Mouse (Mus musculus) MEL (cell line): ENCODE results near the gene Ccdc96. TPM values are rescaled to one million over a fixed set of nuclear protein-coding genes. Genes with fewer than 3 reads are reported as not detected.

ENCODE experiments used
- DNase-seq: peaks from one replicate; pipeline ENCODE4 v3.0.0; 2011; ENCODE audit warnings: low read depth, low spot score
- H3K27ac ChIP-seq: 2 replicates; pipeline ENCODE4 v1.5.1; 2012; ENCODE audit warnings: low read depth, mild to moderate bottlenecking, control low read depth, low read length, moderate library complexity; ENCODE audit not compliant: control insufficient read depth
- H3K27me3 ChIP-seq, 2 experiments: fragments of 150-350 bp in 1 of 2; sonication (generic) in 1 of 2; 2 replicates each; pipeline ENCODE4 v1.6.1; 2012; ENCODE audit warnings: low read length in 2 of 2, mild to moderate bottlenecking in 2 of 2, improper control_type of control experiment in 1 of 2, moderate library complexity in 1 of 2; ENCODE audit not compliant: insufficient read depth in 2 of 2, control insufficient read depth in 1 of 2
- H3K36me3 ChIP-seq, 2 experiments: 2 replicates each; pipeline ENCODE4 v1.6.1; 2012 to 2014; ENCODE audit warnings: low read length in 2 of 2, improper control_type of control experiment in 1 of 2, inconsistent platforms in 1 of 2, mild to moderate bottlenecking in 1 of 2; ENCODE audit not compliant: insufficient read depth in 2 of 2, control insufficient read depth in 1 of 2
- H3K4me1 ChIP-seq, 2 experiments: fragments of 150-350 bp in 1 of 2; sonication (generic) in 1 of 2; 2 replicates each; pipeline ENCODE4 v1.6.1; 2012; ENCODE audit warnings: low read length in 2 of 2, improper control_type of control experiment in 1 of 2, mild to moderate bottlenecking in 1 of 2; ENCODE audit not compliant: insufficient read depth in 2 of 2, control insufficient read depth in 1 of 2
- H3K4me3 ChIP-seq, 2 experiments: fragments of 150-350 bp in 1 of 2; sonication (generic) in 1 of 2; 2 replicates each; pipeline ENCODE4 v1.5.1; 2012; ENCODE audit warnings: low read depth in 2 of 2, low read length in 2 of 2, mild to moderate bottlenecking in 2 of 2, moderate library complexity in 2 of 2, control low read depth in 1 of 2, improper control_type of control experiment in 1 of 2; ENCODE audit not compliant: control insufficient read depth in 1 of 2, insufficient read depth in 1 of 2
- H3K79me2 ChIP-seq: 2 replicates; pipeline ENCODE4 v1.6.1; 2012; ENCODE audit warnings: mild to moderate bottlenecking, low read length, moderate library complexity; ENCODE audit not compliant: control insufficient read depth, poor library complexity, insufficient read depth
- H3K9ac ChIP-seq: 2 replicates; pipeline ENCODE4 v1.6.1; 2012; ENCODE audit warnings: low read depth, mild to moderate bottlenecking, control low read depth, low read length, moderate library complexity; ENCODE audit not compliant: control insufficient read depth, poor library complexity, severe bottlenecking
- H3K9me3 ChIP-seq: fragments of 150-350 bp; sonication (generic); replicated peaks from 2 replicates; pipeline ENCODE4 v1.6.1; 2012; ENCODE audit warnings: mild to moderate bottlenecking, low read length, improper control_type of control experiment, moderate library complexity; ENCODE audit not compliant: insufficient read depth
- CHD2 ChIP-seq: IDR thresholded peaks from 2 replicates; pipeline ENCODE4 v1.6.1; 2011; ENCODE audit warnings: low read length, improper control_type of control experiment
- CTCF ChIP-seq, 3 experiments: IDR thresholded peaks in 2 of 3; conservative IDR thresholded peaks in 1 of 3; 2 replicates each; pipeline ENCODE4 v1.5.1; 2011 to 2012; ENCODE audit warnings: low read length in 3 of 3, low read depth in 2 of 3, mild to moderate bottlenecking in 2 of 3, improper control_type of control experiment in 1 of 3, inconsistent platforms in 1 of 3, mixed read lengths in 1 of 3, moderate library complexity in 1 of 3; ENCODE audit not compliant: control insufficient read depth in 1 of 3, insufficient read depth in 1 of 3, poor library complexity in 1 of 3, severe bottlenecking in 1 of 3
- ELF1 ChIP-seq: IDR thresholded peaks from 2 replicates; pipeline ENCODE4 v1.6.1; 2014; ENCODE audit warnings: low read depth, mild to moderate bottlenecking, inconsistent platforms, low read length, improper control_type of control experiment, moderate library complexity
- EP300 ChIP-seq, 2 experiments: IDR thresholded peaks; 2 replicates each; pipeline ENCODE4 v1.6.1; 2011; ENCODE audit warnings: improper control_type of control experiment in 2 of 2, low read length in 2 of 2, low read depth in 1 of 2, mild to moderate bottlenecking in 1 of 2
- ETS1 ChIP-seq: IDR thresholded peaks from 2 replicates; pipeline ENCODE4 v1.6.1; 2012; ENCODE audit warnings: low read depth, mild to moderate bottlenecking, inconsistent platforms, low read length, improper control_type of control experiment, moderate library complexity
- HCFC1 ChIP-seq: IDR thresholded peaks from 2 replicates; pipeline ENCODE4 v1.6.1; 2012; ENCODE audit warnings: low read depth, mild to moderate bottlenecking, inconsistent platforms, low read length, improper control_type of control experiment, moderate library complexity
- JUND ChIP-seq: IDR thresholded peaks from 2 replicates; pipeline ENCODE4 v1.6.1; 2011; ENCODE audit warnings: low read depth, mild to moderate bottlenecking, improper control_type of control experiment, low read length
- KAT2A ChIP-seq: conservative IDR thresholded peaks from 2 replicates; pipeline ENCODE4 v1.6.1; 2012; ENCODE audit warnings: low read depth, low read length, improper control_type of control experiment, inconsistent platforms
- MAX ChIP-seq: IDR thresholded peaks from 2 replicates; pipeline ENCODE4 v1.6.1; 2011; ENCODE audit warnings: low read length, improper control_type of control experiment
- MAZ ChIP-seq: IDR thresholded peaks from 2 replicates; pipeline ENCODE4 v1.6.1; 2012; ENCODE audit warnings: low read depth, mild to moderate bottlenecking, inconsistent platforms, low read length, improper control_type of control experiment
- MEF2A ChIP-seq: IDR thresholded peaks from 2 replicates; pipeline ENCODE4 v1.6.1; 2014; ENCODE audit warnings: low read depth, mild to moderate bottlenecking, inconsistent platforms, low read length, improper control_type of control experiment; ENCODE audit not compliant: poor library complexity, insufficient replicate concordance, severe bottlenecking; ENCODE audit errors: extremely low read depth
- MXI1 ChIP-seq: IDR thresholded peaks from 2 replicates; pipeline ENCODE4 v1.6.1; 2011; ENCODE audit warnings: mild to moderate bottlenecking, low read depth, low read length, improper control_type of control experiment
- MYB ChIP-seq: IDR thresholded peaks from 2 replicates; pipeline ENCODE4 v1.6.1; 2011; ENCODE audit warnings: mild to moderate bottlenecking, low read depth, low read length, improper control_type of control experiment
- NRF1 ChIP-seq: IDR thresholded peaks from 2 replicates; pipeline ENCODE4 v1.6.1; 2014; ENCODE audit warnings: low read depth, mild to moderate bottlenecking, inconsistent platforms, low read length, improper control_type of control experiment, moderate library complexity; ENCODE audit not compliant: poor library complexity, insufficient read depth, severe bottlenecking
- POLR2A ChIP-seq, 2 experiments: IDR thresholded peaks; 2 replicates each; pipeline ENCODE4 v1.6.1; 2011 to 2012; ENCODE audit warnings: low read length in 2 of 2, mild to moderate bottlenecking in 2 of 2, control low read depth in 1 of 2, improper control_type of control experiment in 1 of 2, low read depth in 1 of 2, moderate library complexity in 1 of 2; ENCODE audit not compliant: control insufficient read depth in 1 of 2, insufficient read depth in 1 of 2, poor library complexity in 1 of 2
- POLR2AphosphoS2 ChIP-seq: IDR thresholded peaks from 2 replicates; pipeline ENCODE4 v1.6.1; 2011; ENCODE audit warnings: low read length, improper control_type of control experiment
- SMC3 ChIP-seq: IDR thresholded peaks from 2 replicates; pipeline ENCODE4 v1.6.1; 2011; ENCODE audit warnings: low read depth, low read length, improper control_type of control experiment
- TAL1 ChIP-seq: IDR thresholded peaks from 2 replicates; pipeline ENCODE4 v1.6.1; 2012; ENCODE audit warnings: mild to moderate bottlenecking, inconsistent platforms, low read length, moderate library complexity, mixed read lengths
- TBP ChIP-seq: IDR thresholded peaks from 2 replicates; pipeline ENCODE4 v1.8.0; 2011; ENCODE audit warnings: low read depth, low read length, improper control_type of control experiment
- TCF12 ChIP-seq: IDR thresholded peaks from 2 replicates; pipeline ENCODE4 v1.6.1; 2014; ENCODE audit warnings: low read depth, mild to moderate bottlenecking, inconsistent platforms, low read length, improper control_type of control experiment, moderate library complexity
- USF1 ChIP-seq: IDR thresholded peaks from 2 replicates; pipeline ENCODE4 v1.6.1; 2014; ENCODE audit warnings: low read depth, mild to moderate bottlenecking, inconsistent platforms, low read length, improper control_type of control experiment, moderate library complexity
- ZC3H11A ChIP-seq: IDR thresholded peaks from 2 replicates; pipeline ENCODE4 v1.6.1; 2012; ENCODE audit warnings: low read depth, mild to moderate bottlenecking, inconsistent platforms, low read length, improper control_type of control experiment
- ZKSCAN1 ChIP-seq: IDR thresholded peaks from 2 replicates; pipeline ENCODE4 v1.6.1; 2012; ENCODE audit warnings: low read depth, mild to moderate bottlenecking, inconsistent platforms, low read length, improper control_type of control experiment, moderate library complexity
- ZNF384 ChIP-seq: IDR thresholded peaks from 2 replicates; pipeline ENCODE4 v1.6.1; 2012; ENCODE audit warnings: low read depth, mild to moderate bottlenecking, inconsistent platforms, low read length, improper control_type of control experiment
- polyA plus RNA-seq, 2 experiments: library from polyadenylated mRNA; stranded (reverse) in 1 of 2; unstranded in 1 of 2; fragments of >175 nt in 1 of 2; fragments of >200 nt in 1 of 2; gene quantifications; 2 replicates each; pipeline versions ENCODE4 v1.2.1 to v1.2.4; 2012; ENCODE audit warnings: low replicate concordance in 2 of 2, low read depth in 1 of 2; ENCODE audit not compliant: insufficient read length in 2 of 2, insufficient read depth in 1 of 2, missing spikeins in 1 of 2
- total RNA-seq: library from RNA; depleted of rRNA; stranded (reverse); fragments of 300-350 nt; gene quantifications from 2 replicates; pipeline ENCODE4 v1.2.3, GENCODE M21; 2012

Gene Ccdc96
- total and polyA plus RNA-seq, 3 experiments, result 0.31 to 0.64 TPM; not detected in 1

- TF ChIP-seq EP300 (IDR thresholded peaks at IDR 0.05; ENCODE audit: low read depth in 1 of 2, low read length in 2 of 2), result no peak
- TF ChIP-seq POLR2AphosphoS2, result no peak
- no peak for TF ChIP-seq HCFC1
- no peak for TF ChIP-seq TCF12
- TF ChIP-seq MAZ, result no peak
- TF ChIP-seq, all 39 proteins: peak for 0
- no peaks in the 10 kb centered on the region for H3K79me2 ChIP-seq
- H3K9me3 ChIP-seq, result no peaks in the 10 kb centered on the region
- DNase-seq, result no peak
- no peak overlapping the region for H3K9ac ChIP-seq
- H3K36me3 ChIP-seq, result peaks cover 0 to 2% of the 10 kb centered on the region in 2 experiments; a peak in 2 of 4 replicates
- no peak overlapping the region for H3K27ac ChIP-seq
- H3K4me3 ChIP-seq, result no peak overlapping the region
- no peaks in the 10 kb centered on the region for H3K27me3 ChIP-seq
- H3K4me1 ChIP-seq, result no peaks in the 10 kb centered on the region
Observed at GRCm38 (mm10) chr5:36494709-36495108, 10.3 kb downstream of the Ccdc96 start.

GRCm38 (mm10) chr5:36505235-36505634, 20.8 kb downstream of the Ccdc96 start:
- no peak for TF ChIP-seq USF1
- Histone ChIP-seq H3K9ac (no peak overlapping the region), H3K9me3 (no peaks in the 10 kb centered on the region), H3K27ac (no peak overlapping the region), H3K4me1 (no peaks in the 10 kb centered on the region), H3K36me3 (no peaks in the 10 kb centered on the region; a peak in 1 of 4 replicates), H3K79me2 (no peaks in the 10 kb centered on the region), H3K4me3 (no peak overlapping the region), H3K27me3 (no peaks in the 10 kb centered on the region)
- DNase-seq, result no peak

- Histone ChIP-seq H3K27ac (no peak overlapping the region), H3K9ac (no peak overlapping the region), H3K36me3 (no peaks in the 10 kb centered on the region; a peak in 1 of 4 replicates), H3K9me3 (no peaks in the 10 kb centered on the region), H3K27me3 (no peaks in the 10 kb centered on the region), H3K79me2 (no peaks in the 10 kb centered on the region), H3K4me1 (no peaks in the 10 kb centered on the region), H3K4me3 (no peak overlapping the region)
- DNase-seq, result no peak
- TF ChIP-seq SMC3 (no peak), CTCF (IDR thresholded peaks at IDR 0.05 in 2 of 3, conservative IDR thresholded peaks at IDR 0.05 in 1 of 3; ENCODE audit: control insufficient read depth in 1 of 3, insufficient read depth in 1 of 3, low read depth in 2 of 3, low read length in 3 of 3, poor library complexity in 1 of 3, severe bottlenecking in 1 of 3) (no peak), TAL1 (no peak), POLR2A (IDR thresholded peaks at IDR 0.05; ENCODE audit: control insufficient read depth in 1 of 2, insufficient read depth in 1 of 2, low read depth in 1 of 2, low read length in 2 of 2, poor library complexity in 1 of 2) (no peak), MYB (no peak), ZC3H11A (no peak), ZNF384 (no peak), ETS1 (no peak), TBP (no peak), ZKSCAN1 (no peak), NRF1 (no peak), ELF1 (no peak), MAX (no peak), KAT2A (no peak), CHD2 (no peak), MXI1 (no peak), JUND (no peak), MEF2A (no peak)
Observed at GRCm38 (mm10) chr5:36505643-36506042, 21.3 kb downstream of the Ccdc96 start.
